Mouse (Mus musculus) kidney, embryonic 16.5 days (tissue): ENCODE measurements around the gene Prpf40a. TPM values are rescaled to one million over a fixed set of nuclear protein-coding genes. Genes with fewer than 3 reads are reported as not detected.

ENCODE experiments used
- ATAC-seq: fragments of 200-750 bp; cut with Nextera tagmentation; 2 replicates; pipeline ENCODE4 v1.8.0; 2017; ENCODE audit warnings: moderate TSS enrichment; ENCODE audit not compliant: low FRiP score, low TSS enrichment
- H3K27ac ChIP-seq: fragments of 300-500 bp; sonication (generic); 2 replicates; pipeline ENCODE4 v1.5.1; 2014; ENCODE audit warnings: low read length
- H3K27me3 ChIP-seq: fragments of 300-500 bp; sonication (generic); 2 replicates; pipeline ENCODE4 v1.6.1; 2014; ENCODE audit warnings: low read length, control low read depth, mixed read lengths; ENCODE audit not compliant: insufficient read depth
- H3K36me3 ChIP-seq: fragments of 300-500 bp; sonication (generic); 2 replicates; pipeline ENCODE4 v1.6.1; 2014; ENCODE audit warnings: low read length, control low read depth, mixed read lengths; ENCODE audit not compliant: insufficient read depth
- H3K4me1 ChIP-seq: fragments of 300-500 bp; sonication (generic); 2 replicates; pipeline ENCODE4 v1.6.1; 2014; ENCODE audit warnings: low read length, control low read depth, mixed read lengths; ENCODE audit not compliant: insufficient read depth
- H3K4me2 ChIP-seq: fragments of 300-500 bp; sonication (generic); replicated peaks from 2 replicates; pipeline ENCODE4 v1.6.1; 2014; ENCODE audit warnings: low read depth, low read length
- H3K4me3 ChIP-seq: fragments of 300-500 bp; sonication (generic); 2 replicates; pipeline ENCODE4 v1.5.1; 2014; ENCODE audit warnings: mild to moderate bottlenecking, low read length
- H3K9ac ChIP-seq: fragments of 300-500 bp; sonication (generic); replicated peaks from 2 replicates; pipeline ENCODE4 v1.6.1; 2014; ENCODE audit warnings: low read length
- H3K9me3 ChIP-seq: fragments of 300-500 bp; sonication (generic); 2 replicates; pipeline ENCODE4 v1.6.1; 2016; ENCODE audit warnings: low read length, control low read depth
- WGBS: fragments of 180-500 bp; shearing (Covaris S2); extraction: QIAGEN DNeasy Blood & Tissue Kit; methylation state at CpG from one replicate; pipeline ENCODE4 v1.1.7; 2014; 5-methylcytosine and 5-hydroxymethylcytosine counted together
- polyA plus RNA-seq: library from polyadenylated mRNA; unstranded; fragments of >200 nt; fragmentation: Nextera tagmentation; extraction: Ambion mirVana; gene quantifications from 2 replicates; pipeline ENCODE4 v1.2.1, GENCODE M21; 2015

Gene Prpf40a
- polyA plus RNA-seq, 1 experiment from 2014 or later: 153 TPM

DNA sequence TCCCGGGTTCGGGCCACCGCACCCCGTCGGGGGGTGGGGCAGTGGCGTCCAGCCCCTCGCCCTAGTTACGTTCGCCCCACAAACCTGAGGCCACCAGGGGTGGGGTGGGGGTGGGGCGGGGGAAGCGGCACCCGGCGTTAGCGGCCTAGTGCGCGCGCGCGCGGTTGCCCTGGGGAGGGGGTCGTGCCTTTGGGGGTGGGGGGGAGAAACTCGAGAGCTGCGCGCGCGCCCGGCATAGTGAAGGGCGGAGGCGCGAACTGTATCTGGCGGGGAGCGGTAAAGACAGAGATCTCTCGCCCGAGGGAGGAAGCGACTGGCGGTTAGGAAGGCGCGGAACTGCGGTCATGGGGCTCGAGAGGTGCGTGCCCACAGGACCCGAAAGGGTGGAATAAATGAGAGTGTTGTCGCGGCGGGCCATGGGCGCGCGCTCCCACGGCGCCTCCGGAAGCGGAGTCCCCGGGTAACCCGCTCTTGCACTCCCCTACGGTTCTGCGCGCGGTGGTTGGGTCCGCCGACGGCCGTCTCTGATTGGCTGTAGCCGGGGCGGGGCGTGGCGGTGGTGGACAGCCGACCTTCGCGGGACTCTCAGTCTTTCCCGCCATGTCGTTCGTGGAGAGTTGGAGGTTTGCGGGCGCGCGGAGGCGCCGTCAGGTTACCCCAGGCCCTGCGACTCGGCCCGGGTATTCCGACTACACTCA lies 588 bp upstream of the Prpf40a start, which contains the start of gene Arl6ip6:
Gene Arl6ip6 (plus strand): TSS at position 204 of the 698 bp plus-strand sequence.
- Histone ChIP-seq H3K4me2 (peak within 1 kb of the TSS; percentile 79), H3K27me3 (no peaks in the 10 kb centered on the region), H3K36me3 (peaks cover 17% of the 10 kb centered on the region), H3K4me1 (peaks cover 14% of the 10 kb centered on the region), H3K9me3 (no peaks in the 10 kb centered on the region), H3K9ac (peak within 1 kb of the TSS; percentile 98), H3K4me3 (peak within 1 kb of the TSS; percentile 96), H3K27ac (peak within 1 kb of the TSS; percentile 97)
- WGBS: 0% methylated on average over 75 of the region's 82 CpGs
- ATAC-seq: peak; percentile 94

- 72% methylated on average over 3 of the region's 3 CpGs for WGBS
- Histone ChIP-seq H3K9ac (no peak overlapping the region), H3K4me1 (peaks cover 14% of the 10 kb centered on the region), H3K36me3 (peaks cover 3% of the 10 kb centered on the region; the same call in 1 of the 2 replicates), H3K27me3 (no peaks in the 10 kb centered on the region), H3K4me3 (peak overlapping the region; percentile 34), H3K27ac (no peak overlapping the region), H3K4me2 (peak overlapping the region; percentile 62), H3K9me3 (no peaks in the 10 kb centered on the region)
- ATAC-seq: no peak
These were observed 1.3 kb downstream of the Prpf40a start for GRCm38 (mm10) chr2:53189811-53190210.

GRCm38 (mm10) chr2:53179876-53180275 lies 11.2 kb downstream of the Prpf40a start:
- no peaks in the 10 kb centered on the region for H3K9me3 ChIP-seq
- no peaks in the 10 kb centered on the region for H3K4me1 ChIP-seq
- H3K9ac ChIP-seq: no peak overlapping the region
- no peaks in the 10 kb centered on the region for H3K27me3 ChIP-seq
- no peak overlapping the region for H3K4me2 ChIP-seq
- H3K4me3 ChIP-seq: no peak overlapping the region
- no peak for ATAC-seq
- H3K36me3 ChIP-seq: peaks cover 12% of the 10 kb centered on the region
- no peak overlapping the region for H3K27ac ChIP-seq

DNA sequence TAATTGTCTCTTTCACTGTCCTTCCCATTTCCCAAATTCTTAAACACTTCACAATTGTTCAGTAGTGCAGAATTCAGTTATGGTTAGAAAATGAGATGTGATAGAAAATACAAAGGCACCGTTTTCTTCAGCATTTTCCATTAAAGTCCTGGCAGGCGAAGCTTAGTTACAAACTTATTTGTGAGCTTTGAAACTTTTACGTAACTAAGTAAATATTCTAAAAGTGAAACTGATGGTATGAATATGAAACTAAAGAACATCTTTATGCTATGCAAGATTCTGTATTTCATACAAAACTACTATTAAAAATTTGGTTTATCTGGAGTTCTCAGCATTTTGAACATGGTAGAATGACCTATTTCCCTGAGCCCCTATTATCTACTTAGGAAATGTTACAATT lies 12.1 kb downstream of the Prpf40a start:
- H3K4me1 ChIP-seq: no peaks in the 10 kb centered on the region
- 90% methylated on average over 3 of the region's 3 CpGs for WGBS
- H3K4me2 ChIP-seq: no peak overlapping the region
- H3K27me3 ChIP-seq: no peaks in the 10 kb centered on the region
- no peaks in the 10 kb centered on the region for H3K9me3 ChIP-seq
- no peak overlapping the region for H3K4me3 ChIP-seq
- H3K9ac ChIP-seq: no peak overlapping the region
- H3K27ac ChIP-seq: no peak overlapping the region
- no peak for ATAC-seq
- H3K36me3 ChIP-seq: peaks cover 14% of the 10 kb centered on the region

DNA sequence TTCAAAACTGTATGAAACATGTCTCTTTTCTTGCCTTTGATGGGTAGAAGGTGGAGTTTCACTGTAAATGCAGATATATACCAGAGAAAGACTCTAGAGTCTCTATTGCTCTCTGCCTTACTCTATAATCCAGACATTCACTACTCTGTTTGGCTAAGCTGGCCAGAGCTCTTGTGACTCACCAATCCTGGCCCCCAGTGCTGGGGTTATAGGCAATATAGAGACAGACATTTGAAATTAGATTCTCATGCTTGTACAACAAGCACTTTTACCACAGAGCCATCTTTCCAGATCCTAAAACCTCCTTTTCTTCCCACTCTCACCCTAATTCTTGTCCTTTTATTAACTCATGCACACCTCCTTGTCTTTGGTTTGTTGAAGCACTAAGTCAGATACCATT lies 17.1 kb downstream of the Prpf40a start:
- Histone ChIP-seq H3K4me3 (no peak overlapping the region), H3K9me3 (no peaks in the 10 kb centered on the region), H3K4me1 (no peaks in the 10 kb centered on the region), H3K27ac (no peak overlapping the region), H3K4me2 (no peak overlapping the region), H3K9ac (no peak overlapping the region), H3K27me3 (no peaks in the 10 kb centered on the region), H3K36me3 (peaks cover 21% of the 10 kb centered on the region)
- ATAC-seq: no peak

DNA sequence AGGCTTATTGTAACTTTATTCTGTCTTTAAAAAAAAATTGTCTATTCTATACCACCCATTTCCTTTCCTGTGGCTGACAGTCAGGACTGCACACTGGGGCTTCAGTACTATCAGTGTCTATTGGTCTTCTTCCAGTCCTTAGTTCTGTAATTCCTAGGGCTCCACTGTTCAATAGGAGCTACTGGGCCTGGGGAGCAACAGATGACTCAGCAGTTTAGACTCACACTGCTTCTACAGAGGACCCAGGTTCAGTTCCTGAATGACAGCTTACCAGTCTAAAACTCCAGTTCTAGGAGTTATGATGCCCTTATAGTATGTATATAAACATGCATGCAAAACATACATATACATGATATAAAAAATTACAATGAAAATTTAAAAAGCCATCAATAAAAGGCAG lies 44.2 kb downstream of the Prpf40a start:
- Histone ChIP-seq H3K27ac (no peak overlapping the region), H3K36me3 (peaks cover 34% of the 10 kb centered on the region), H3K4me1 (no peaks in the 10 kb centered on the region), H3K9ac (no peak overlapping the region), H3K4me2 (no peak overlapping the region), H3K9me3 (no peaks in the 10 kb centered on the region), H3K4me3 (no peak overlapping the region), H3K27me3 (no peaks in the 10 kb centered on the region)
- ATAC-seq: no peak

DNA sequence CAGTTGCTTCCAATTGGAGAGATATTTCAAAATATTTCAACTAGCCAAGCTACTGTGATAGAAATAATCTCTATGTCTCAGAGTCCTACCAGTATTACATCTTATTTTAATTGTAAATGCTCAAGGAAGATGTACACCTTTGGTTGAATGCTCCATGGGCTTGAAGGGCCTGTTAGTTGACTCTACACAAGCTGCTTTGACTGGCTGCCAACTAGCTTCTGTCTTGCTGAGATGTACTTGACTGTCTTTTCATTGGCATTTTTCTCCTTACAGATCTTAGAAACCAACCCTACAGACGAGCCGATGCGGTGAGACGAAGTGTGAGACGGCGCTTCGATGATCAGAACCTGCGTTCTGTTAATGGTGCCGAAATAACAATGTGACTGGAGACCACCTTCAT lies 59.5 kb downstream of the Prpf40a start:
- H3K4me1 ChIP-seq: no peaks in the 10 kb centered on the region
- no peak for ATAC-seq
- H3K4me2 ChIP-seq: no peak overlapping the region
- no peak overlapping the region for H3K4me3 ChIP-seq
- H3K36me3 ChIP-seq: peaks cover 20% of the 10 kb centered on the region
- no peaks in the 10 kb centered on the region for H3K9me3 ChIP-seq
- no peaks in the 10 kb centered on the region for H3K27me3 ChIP-seq
- H3K9ac ChIP-seq: no peak overlapping the region
- no peak overlapping the region for H3K27ac ChIP-seq
- WGBS: 95% methylated on average over 9 of the region's 9 CpGs

- Histone ChIP-seq H3K9ac (no peak overlapping the region), H3K9me3 (no peaks in the 10 kb centered on the region), H3K36me3 (peaks cover 31% of the 10 kb centered on the region), H3K27ac (no peak overlapping the region), H3K4me3 (no peak overlapping the region), H3K27me3 (no peaks in the 10 kb centered on the region), H3K4me1 (no peaks in the 10 kb centered on the region), H3K4me2 (no peak overlapping the region)
- WGBS: 57% methylated on average over 6 of the region's 6 CpGs
- ATAC-seq: no peak
These were observed 62.0 kb downstream of the Prpf40a start for GRCm38 (mm10) chr2:53129070-53129469.

DNA sequence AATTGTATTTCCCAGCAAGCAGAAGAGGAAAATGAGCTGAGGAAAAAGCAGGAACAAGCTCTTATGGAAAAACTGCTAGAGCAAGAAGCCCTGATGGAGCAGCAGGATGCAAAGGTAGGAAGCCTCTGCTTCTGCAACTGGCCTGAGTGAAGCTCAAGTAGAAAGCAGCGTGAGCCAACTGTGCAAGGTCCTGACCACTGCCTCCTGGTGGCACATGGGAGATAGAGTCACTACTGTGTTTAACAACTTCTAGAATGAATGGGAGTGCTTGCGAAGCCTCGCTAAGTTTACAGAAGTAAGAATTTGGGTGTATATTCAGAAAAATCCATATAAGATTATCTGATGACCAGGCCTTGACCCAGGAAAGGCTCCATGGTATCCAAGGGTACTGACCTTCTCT lies 65.1 kb downstream of the Prpf40a start:
- WGBS: 94% methylated on average over 3 of the region's 3 CpGs
- no peak for ATAC-seq
- no peak overlapping the region for H3K9ac ChIP-seq
- H3K4me3 ChIP-seq: no peak overlapping the region
- H3K27ac ChIP-seq: no peak overlapping the region
- no peaks in the 10 kb centered on the region for H3K9me3 ChIP-seq
- H3K4me1 ChIP-seq: no peaks in the 10 kb centered on the region
- H3K4me2 ChIP-seq: no peak overlapping the region
- peaks cover 29% of the 10 kb centered on the region for H3K36me3 ChIP-seq
- no peaks in the 10 kb centered on the region for H3K27me3 ChIP-seq

GRCm38 (mm10) chr2:53121797-53122196 lies 69.3 kb downstream of the Prpf40a start:
- no peak overlapping the region for H3K9ac ChIP-seq
- no peak for ATAC-seq
- peaks cover 30% of the 10 kb centered on the region for H3K36me3 ChIP-seq
- H3K27me3 ChIP-seq: no peaks in the 10 kb centered on the region
- no peaks in the 10 kb centered on the region for H3K9me3 ChIP-seq
- no peaks in the 10 kb centered on the region for H3K4me1 ChIP-seq
- H3K4me2 ChIP-seq: no peak overlapping the region
- WGBS: 64% methylated on average over 5 of the region's 5 CpGs
- H3K4me3 ChIP-seq: no peak overlapping the region
- no peak overlapping the region for H3K27ac ChIP-seq
